Mouse (Mus musculus) embryonic facial prominence, embryonic 14.5 days (tissue): ENCODE data around the gene Vcp. TPM values are rescaled to one million over a fixed set of nuclear protein-coding genes. Genes with fewer than 3 reads are reported as not detected.

Experiments
- ATAC-seq: fragments of 200-750 bp; cut with Nextera tagmentation; 2 replicates; pipeline ENCODE4 v1.8.0; 2017; ENCODE audit warnings: low read depth, moderate number of reproducible peaks, moderate TSS enrichment
- DNase-seq: peaks from one replicate; pipeline ENCODE4 v3.0.0-alpha.2; 2015; ENCODE audit warnings: low spot score
- H3K27ac ChIP-seq: fragments of 300-500 bp; sonication (generic); replicated peaks from 2 replicates; pipeline ENCODE4 v1.5.1; 2014; ENCODE audit warnings: low read depth, mild to moderate bottlenecking, low read length, moderate library complexity
- H3K27me3 ChIP-seq: fragments of 300-500 bp; sonication (generic); replicated peaks from 2 replicates; pipeline ENCODE4 v1.6.1; 2014; ENCODE audit warnings: low read length; ENCODE audit not compliant: control insufficient read depth, insufficient read depth
- H3K36me3 ChIP-seq: fragments of 300-500 bp; sonication (generic); 2 replicates; pipeline ENCODE4 v1.6.1; 2014; ENCODE audit warnings: low read length, mixed read lengths; ENCODE audit not compliant: control insufficient read depth, insufficient read depth
- H3K4me1 ChIP-seq: fragments of 300-500 bp; sonication (generic); 2 replicates; pipeline ENCODE4 v1.6.1; 2014; ENCODE audit warnings: antibody characterized with exemption, low read length; ENCODE audit not compliant: control insufficient read depth, insufficient read depth
- H3K4me2 ChIP-seq: fragments of 300-500 bp; sonication (generic); 2 replicates; pipeline ENCODE4 v1.6.1; 2014; ENCODE audit warnings: low read depth, mild to moderate bottlenecking, low read length, moderate library complexity, mixed read lengths
- H3K4me3 ChIP-seq: fragments of 300-500 bp; sonication (generic); 2 replicates; pipeline ENCODE4 v1.5.1; 2014; ENCODE audit warnings: low read depth, mild to moderate bottlenecking, low read length
- H3K9ac ChIP-seq: fragments of 300-500 bp; sonication (generic); 2 replicates; pipeline ENCODE4 v1.6.1; 2014; ENCODE audit warnings: low read depth, mild to moderate bottlenecking, low read length, moderate library complexity, mixed read lengths
- H3K9me3 ChIP-seq: fragments of 300-500 bp; sonication (generic); 2 replicates; pipeline ENCODE4 v1.6.1; 2016; ENCODE audit warnings: low read length; ENCODE audit not compliant: control insufficient read depth
- WGBS: fragments of 180-500 bp; shearing (Covaris S2); extraction: QIAGEN DNeasy Blood & Tissue Kit; methylation state at CpG from one replicate; pipeline ENCODE4 v1.1.7; 2014; 5-methylcytosine and 5-hydroxymethylcytosine counted together
- polyA plus RNA-seq: library from polyadenylated mRNA; unstranded; fragments of >200 nt; fragmentation: Nextera tagmentation; extraction: Ambion mirVana; gene quantifications from 2 replicates; pipeline ENCODE4 v1.2.1, GENCODE M21; 2014

Gene Vcp
- polyA plus RNA-seq, 1 experiment from 2014 or later = 471 TPM

DNA sequence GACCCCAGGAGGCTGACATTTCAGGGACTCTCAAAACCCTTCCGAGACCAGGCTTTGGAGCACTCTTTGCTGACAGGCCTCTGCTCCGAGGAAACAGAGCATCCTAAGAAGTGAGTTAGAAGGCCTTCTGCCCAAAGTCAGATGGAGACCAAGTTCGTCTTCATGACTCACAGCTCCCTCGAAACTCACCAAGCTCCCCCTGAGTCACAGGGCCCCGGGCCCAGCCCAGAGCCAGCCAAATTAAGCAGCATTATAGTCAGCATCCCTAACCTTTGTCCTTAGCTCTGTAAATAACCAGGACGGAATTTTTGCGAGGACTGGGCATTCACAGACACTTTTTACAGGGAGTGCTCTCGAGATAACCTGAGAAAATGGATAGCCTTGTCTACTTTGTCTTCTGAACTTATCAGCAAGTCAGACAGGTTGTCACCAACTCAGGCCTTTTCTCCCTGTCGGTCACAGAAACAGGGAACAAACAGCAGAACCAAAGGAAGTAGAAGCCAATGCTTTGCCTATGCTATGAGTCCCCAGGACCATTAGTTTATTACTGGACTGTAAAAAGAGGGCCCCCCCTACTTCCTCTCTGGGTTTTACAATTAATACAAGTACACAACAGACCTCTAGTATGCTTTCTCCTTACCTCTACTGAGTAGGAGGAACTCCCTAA is 40.7 kb upstream of the Vcp start:
- WGBS = 77% methylated on average over 9 of the region's 9 CpGs

DNA sequence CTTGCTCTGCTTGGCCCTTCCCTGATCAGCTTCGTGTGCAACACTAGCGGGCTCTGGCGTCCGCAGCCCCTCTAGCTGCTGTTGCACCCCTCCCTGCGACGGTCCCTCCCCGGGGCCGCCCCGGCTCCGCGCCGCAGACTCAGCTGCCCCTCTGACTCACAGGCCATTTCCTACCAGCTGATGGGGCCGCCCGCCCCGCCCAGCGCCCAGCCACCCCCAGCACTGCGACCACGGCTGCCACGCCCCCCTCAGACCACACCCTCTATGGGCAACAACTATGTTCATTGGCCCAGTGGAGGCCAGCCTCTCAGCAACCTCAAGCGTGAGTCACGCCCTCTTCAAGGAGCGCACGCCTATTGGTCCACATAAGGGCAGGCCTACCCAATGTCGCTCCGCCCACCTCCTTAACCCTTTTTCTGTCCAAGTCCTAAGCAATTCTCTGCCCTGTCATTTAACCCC is 39.8 kb upstream of the Vcp start:
- WGBS = 1% methylated on average over 8 of the region's 25 CpGs
- peak overlapping the region; percentile 87 for H3K4me2 ChIP-seq
- H3K4me3 ChIP-seq = peak overlapping the region; percentile 70
- H3K27ac ChIP-seq = peak overlapping the region; percentile 67; the same call in 1 of the 2 replicates
- peak overlapping the region; percentile 78 for H3K9ac ChIP-seq
- no peaks in the 10 kb centered on the region for H3K9me3 ChIP-seq
- ATAC-seq (peak; percentile 98), DNase-seq (peak; percentile 99)
- peaks cover 13% of the 10 kb centered on the region for H3K36me3 ChIP-seq
- peaks cover 22% of the 10 kb centered on the region for H3K4me1 ChIP-seq
- H3K27me3 ChIP-seq = no peaks in the 10 kb centered on the region

More for the DNA sequence above, 40.7 kb upstream of the Vcp start:
- Histone ChIP-seq H3K4me2 (no peak overlapping the region; the same call in 1 of the 2 replicates), H3K4me3 (no peak overlapping the region), H3K36me3 (peaks cover 7% of the 10 kb centered on the region; the same call in 1 of the 2 replicates), H3K27me3 (no peaks in the 10 kb centered on the region), H3K9me3 (no peaks in the 10 kb centered on the region), H3K4me1 (peaks cover 22% of the 10 kb centered on the region), H3K27ac (0 out of 2 replicates have a peak overlapping the region, but pooled peaks have one; percentile 5), H3K9ac (no peak overlapping the region)
- ATAC-seq = no peak
- no peak for DNase-seq

DNA sequence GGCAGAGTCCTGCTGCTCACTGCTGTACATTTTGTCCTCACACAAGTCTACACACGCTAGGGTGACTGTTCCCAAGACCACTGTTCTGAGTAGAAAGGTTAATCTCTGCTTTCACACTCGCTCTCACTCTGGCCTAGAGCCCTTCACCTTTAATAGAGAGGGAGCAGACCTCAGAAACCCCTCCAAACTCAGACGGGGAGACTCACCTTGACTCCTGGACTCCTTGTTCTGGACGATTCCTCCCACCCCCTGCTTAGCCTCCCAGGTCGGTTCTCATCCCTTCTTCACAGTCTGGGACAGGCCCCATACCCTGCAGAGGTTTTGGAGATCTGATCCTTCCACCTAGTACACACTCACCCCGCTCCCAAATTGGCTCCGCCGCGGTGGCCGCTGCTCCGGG is 39.3 kb upstream of the Vcp start:
- H3K4me1 ChIP-seq = peaks cover 17% of the 10 kb centered on the region
- peaks cover 15% of the 10 kb centered on the region for H3K36me3 ChIP-seq
- DNase-seq (no peak), ATAC-seq (peak; percentile 6)
- peak overlapping the region; percentile 78 for H3K9ac ChIP-seq
- WGBS = 2% methylated on average over 11 of the region's 11 CpGs
- H3K9me3 ChIP-seq = no peaks in the 10 kb centered on the region
- H3K27ac ChIP-seq = peak overlapping the region; percentile 67; the same call in 1 of the 2 replicates
- H3K4me3 ChIP-seq = peak overlapping the region; percentile 70
- no peaks in the 10 kb centered on the region for H3K27me3 ChIP-seq
- peak overlapping the region; percentile 87 for H3K4me2 ChIP-seq

DNA sequence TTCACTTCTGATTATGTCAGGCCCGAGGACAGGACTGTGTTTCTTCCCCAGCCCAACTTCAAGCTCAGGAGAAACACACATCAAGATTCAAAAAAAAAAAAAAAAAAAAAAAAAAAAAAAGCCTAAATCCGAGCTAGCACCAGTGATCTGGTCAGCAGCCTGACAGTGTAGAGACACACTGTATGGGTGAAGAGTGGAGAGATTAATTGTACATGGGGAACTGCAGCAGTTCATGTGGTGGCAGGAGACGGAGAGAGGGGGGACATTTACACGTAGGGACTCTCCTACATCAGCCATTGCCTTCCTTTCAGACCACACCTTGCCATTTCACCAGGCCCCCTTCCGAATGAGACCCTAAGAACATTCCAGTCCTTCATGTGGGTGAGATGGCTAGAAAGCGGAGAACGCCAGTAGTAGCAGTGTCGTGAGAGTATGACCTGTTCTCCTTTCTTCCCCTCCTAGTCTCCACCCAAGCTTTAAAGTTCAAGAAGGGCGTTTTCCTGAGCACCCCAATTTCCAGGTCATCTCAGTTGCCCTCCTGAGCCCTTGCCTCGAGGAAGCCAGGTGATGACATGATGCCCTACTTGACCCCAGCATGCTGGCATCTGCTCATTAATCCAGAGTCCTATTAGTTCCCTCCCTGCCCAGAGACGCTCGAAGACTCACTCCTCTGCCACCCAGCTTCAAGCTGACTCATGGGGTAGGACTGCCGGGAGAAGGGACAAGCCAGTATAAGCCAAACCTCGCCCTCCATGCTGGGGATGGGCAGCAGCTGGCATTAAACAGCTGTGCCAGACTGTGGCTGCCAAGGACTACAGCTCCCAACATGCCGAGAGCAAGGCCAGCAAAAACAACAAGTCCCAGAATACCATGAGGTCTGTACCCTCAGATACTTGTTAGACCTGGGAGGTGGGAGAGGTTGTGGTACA is 38.5 kb upstream of the Vcp start:
- H3K36me3 ChIP-seq = peaks cover 23% of the 10 kb centered on the region
- peak overlapping the region; percentile 67; the same call in 1 of the 2 replicates for H3K27ac ChIP-seq
- peak overlapping the region; percentile 70 for H3K4me3 ChIP-seq
- peak; percentile 55 for DNase-seq
- peak overlapping the region; percentile 87 for H3K4me2 ChIP-seq
- no peak for ATAC-seq
- H3K9ac ChIP-seq = peak overlapping the region; percentile 78
- peaks cover 10% of the 10 kb centered on the region; the same call in 1 of the 2 replicates for H3K4me1 ChIP-seq
- H3K9me3 ChIP-seq = no peaks in the 10 kb centered on the region
- H3K27me3 ChIP-seq = no peaks in the 10 kb centered on the region
- WGBS = 56% methylated on average over 15 of the region's 15 CpGs

DNA sequence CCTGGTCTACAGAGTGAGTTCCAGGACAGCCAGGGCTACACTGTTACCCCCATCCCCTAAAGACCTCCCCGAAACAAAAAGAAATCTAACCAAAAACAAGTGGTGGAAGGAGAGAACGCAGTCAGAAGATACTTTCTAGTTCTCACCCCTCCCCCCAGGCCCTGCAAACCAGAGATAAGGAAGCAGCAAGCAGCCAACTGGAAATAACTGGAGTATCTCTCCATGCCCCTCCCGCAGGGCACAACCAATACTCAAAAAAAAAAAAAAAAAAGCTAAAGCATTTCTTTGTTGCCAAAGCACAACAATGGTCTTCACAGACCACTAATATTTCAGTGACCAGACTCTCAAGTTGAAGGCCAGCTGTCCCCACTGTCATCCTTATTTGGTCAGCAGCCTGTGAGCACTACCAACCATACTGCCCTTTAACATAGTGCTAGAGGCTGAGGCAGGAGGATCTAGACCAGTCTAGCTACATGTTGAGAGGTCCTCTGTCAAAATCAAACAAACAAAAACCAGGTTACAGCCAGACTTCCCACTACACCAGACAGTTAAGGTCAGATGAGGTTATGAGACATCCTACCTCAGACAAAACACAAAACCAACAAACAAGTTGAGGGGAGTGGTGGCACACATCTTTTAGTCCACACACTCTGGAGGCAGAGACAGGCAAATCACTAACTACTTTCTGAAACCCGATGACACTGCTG is 37.7 kb upstream of the Vcp start:
- no peak overlapping the region for H3K4me3 ChIP-seq

DNA sequence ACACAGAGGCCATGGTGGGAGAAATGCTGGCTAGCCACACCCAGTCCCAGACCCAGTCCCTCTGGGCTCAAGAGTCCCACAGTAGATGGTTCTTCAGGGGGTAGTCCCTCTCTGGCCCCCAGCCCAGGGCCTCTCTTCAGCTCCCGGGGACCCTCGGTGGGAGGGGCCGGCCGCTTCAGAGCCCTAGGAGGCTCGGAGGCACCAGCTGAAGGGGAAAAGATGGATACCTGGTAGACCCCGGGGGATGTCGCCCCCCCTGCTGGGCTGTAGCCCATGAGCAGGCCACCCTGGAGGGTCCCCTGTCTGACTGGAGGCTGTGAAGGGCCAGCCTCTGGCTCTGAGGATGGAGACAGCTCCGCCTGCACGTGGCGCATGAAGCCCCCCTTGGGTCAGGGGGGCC is 36.0 kb upstream of the Vcp start:
- no peak overlapping the region for H3K27ac ChIP-seq
- DNase-seq (no peak), ATAC-seq (no peak)
- 84% methylated on average over 8 of the region's 10 CpGs for WGBS
- H3K9me3 ChIP-seq = no peaks in the 10 kb centered on the region
- H3K4me1 ChIP-seq = peaks cover 10% of the 10 kb centered on the region; the same call in 1 of the 2 replicates
- H3K27me3 ChIP-seq = no peaks in the 10 kb centered on the region
- no peak overlapping the region for H3K4me3 ChIP-seq
- peaks cover 33% of the 10 kb centered on the region for H3K36me3 ChIP-seq
- H3K9ac ChIP-seq = no peak overlapping the region
- H3K4me2 ChIP-seq = no peak overlapping the region

More for the DNA sequence above, 37.7 kb upstream of the Vcp start:
- peaks cover 10% of the 10 kb centered on the region; the same call in 1 of the 2 replicates for H3K4me1 ChIP-seq
- no peak for ATAC-seq
- no peaks in the 10 kb centered on the region for H3K9me3 ChIP-seq
- no peak overlapping the region for H3K27ac ChIP-seq
- no peaks in the 10 kb centered on the region for H3K27me3 ChIP-seq
- no peak overlapping the region for H3K4me2 ChIP-seq
- DNase-seq = no peak
- 68% methylated on average over 4 of the region's 4 CpGs for WGBS
- peaks cover 30% of the 10 kb centered on the region for H3K36me3 ChIP-seq
- H3K9ac ChIP-seq = no peak overlapping the region

DNA sequence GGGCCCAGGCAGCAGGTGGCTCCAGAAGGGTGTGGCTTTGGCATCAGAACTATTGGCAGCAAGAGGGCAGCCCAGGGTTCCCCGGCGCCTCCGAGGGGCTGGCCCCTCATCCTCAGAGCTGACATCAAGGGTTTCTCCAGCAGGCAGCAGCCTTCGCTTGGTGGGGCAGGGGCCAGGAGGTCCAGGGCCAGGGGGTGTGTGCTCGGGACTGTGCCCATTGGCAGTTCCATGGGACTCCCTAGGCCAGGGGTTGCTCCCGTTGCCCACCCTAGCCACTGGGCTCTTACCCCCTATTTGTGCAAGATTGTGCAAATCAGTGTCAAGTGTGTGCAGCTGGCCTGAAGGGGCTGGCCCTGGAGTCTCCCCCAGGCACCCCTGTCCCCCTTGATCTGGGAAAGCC is 35.5 kb upstream of the Vcp start:
- Histone ChIP-seq H3K4me2 (no peak overlapping the region), H3K4me1 (peaks cover 10% of the 10 kb centered on the region; the same call in 1 of the 2 replicates), H3K36me3 (peaks cover 33% of the 10 kb centered on the region), H3K4me3 (no peak overlapping the region), H3K27ac (no peak overlapping the region), H3K9ac (no peak overlapping the region), H3K9me3 (no peaks in the 10 kb centered on the region), H3K27me3 (no peaks in the 10 kb centered on the region)
- ATAC-seq = no peak
- WGBS = 96% methylated on average over 6 of the region's 6 CpGs
- no peak for DNase-seq

DNA sequence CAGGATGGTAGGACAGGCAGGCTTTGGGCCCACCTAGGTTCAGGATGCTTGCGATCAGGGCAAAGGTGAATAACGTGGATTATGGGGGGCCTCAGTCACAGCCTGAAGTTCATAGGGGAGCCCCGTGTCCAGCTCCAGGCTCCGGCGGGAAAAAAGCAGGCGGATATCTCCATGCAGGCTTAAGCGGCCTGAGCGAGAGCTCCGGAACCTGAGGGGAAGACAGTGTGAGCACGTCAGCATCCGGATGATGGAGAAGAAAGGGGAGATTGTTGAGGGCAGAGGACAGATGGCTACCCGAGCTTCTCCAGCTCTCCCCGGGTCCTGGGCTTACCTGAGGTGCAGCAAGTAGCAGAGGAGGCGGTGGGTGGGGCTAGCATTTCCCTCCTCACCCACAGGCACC is 33.2 kb upstream of the Vcp start:
- H3K36me3 ChIP-seq = peaks cover 46% of the 10 kb centered on the region
- no peak for ATAC-seq
- H3K4me3 ChIP-seq = no peak overlapping the region
- H3K4me1 ChIP-seq = peaks cover 5% of the 10 kb centered on the region; the same call in 1 of the 2 replicates
- H3K9ac ChIP-seq = no peak overlapping the region
- no peak overlapping the region for H3K4me2 ChIP-seq
- H3K27me3 ChIP-seq = no peaks in the 10 kb centered on the region
- WGBS = 85% methylated on average over 14 of the region's 14 CpGs
- DNase-seq = no peak
- no peak overlapping the region for H3K27ac ChIP-seq
- no peaks in the 10 kb centered on the region for H3K9me3 ChIP-seq
